Mouse (Mus musculus) spleen, adult 2 months (tissue): Measurements from ENCODE around the gene Flg2.

Experiments used
- CTCF ChIP-seq: fragments of 200-500 bp; IDR thresholded peaks from 2 replicates; pipeline ENCODE4 v1.5.1; 2011; ENCODE audit warnings: mild to moderate bottlenecking, inconsistent platforms; ENCODE audit not compliant: insufficient read depth, insufficient read length, insufficient replicate concordance; ENCODE audit errors: extremely low read depth
- POLR2A ChIP-seq: fragments of 200-500 bp; IDR thresholded peaks from 2 replicates; pipeline ENCODE4 v1.6.1; 2011; ENCODE audit warnings: low read depth, low read length, inconsistent platforms

- no peak for TF ChIP-seq CTCF
- no peak for TF ChIP-seq POLR2A
These were observed 34.6 kb upstream of the Flg2 start for GRCm38 (mm10) chr3:93162502-93162901.
